Mouse (Mus musculus) G1E (cell line): ENCODE measurements around the gene Srsf12. TPM values are rescaled to one million over a fixed set of nuclear protein-coding genes. Genes with fewer than 3 reads are reported as not detected.

Experiments used
- ATAC-seq: 2 replicates; pipeline ENCODE4 v1.8.0; 2016; ENCODE audit warnings: mild to moderate bottlenecking; ENCODE audit not compliant: insufficient number of reproducible peaks, poor library complexity, low FRiP score, severe bottlenecking; ENCODE audit errors: extremely low read depth
- DNase-seq: peaks from one replicate; pipeline ENCODE4 v3.0.0; 2012; ENCODE audit warnings: low spot score
- H3K27me3 ChIP-seq: 2 replicates; pipeline ENCODE4 v1.6.1; 2012; ENCODE audit warnings: mild to moderate bottlenecking, low read length, inconsistent platforms; ENCODE audit not compliant: insufficient read depth
- H3K36me3 ChIP-seq: replicated peaks from 2 replicates; pipeline ENCODE3; 2012; ENCODE audit warnings: mild to moderate bottlenecking, inconsistent platforms
- H3K4me1 ChIP-seq: 2 replicates; pipeline ENCODE4 v1.6.1; 2012; ENCODE audit warnings: low read depth, low read length, inconsistent platforms, mixed read lengths; ENCODE audit not compliant: insufficient read depth
- H3K4me3 ChIP-seq: 2 replicates; pipeline ENCODE4 v1.5.1; 2012; ENCODE audit warnings: low read depth, mild to moderate bottlenecking, inconsistent platforms, low read length, moderate library complexity, mixed read lengths
- H3K9me3 ChIP-seq: replicated peaks from 2 replicates; pipeline ENCODE4 v1.6.1; 2012; ENCODE audit warnings: inconsistent platforms
- CTCF ChIP-seq: IDR thresholded peaks from 2 replicates; pipeline ENCODE4 v1.5.1; 2012; ENCODE audit warnings: low read depth, low read length, inconsistent platforms, mixed read lengths
- GATA1 ChIP-seq: IDR thresholded peaks from 2 replicates; pipeline ENCODE4 v1.6.1; 2012; ENCODE audit warnings: borderline replicate concordance, low read length, inconsistent platforms, mixed read lengths
- GATA2 ChIP-seq: IDR thresholded peaks from 2 replicates; pipeline ENCODE4 v1.6.1; 2012; ENCODE audit warnings: low read depth, low read length, inconsistent platforms, borderline replicate concordance
- POLR2AphosphoS5 ChIP-seq: IDR thresholded peaks from 2 replicates; pipeline ENCODE4 v1.6.1; 2012; ENCODE audit warnings: low read depth, low read length, inconsistent platforms; ENCODE audit not compliant: insufficient replicate concordance
- TAL1 ChIP-seq: conservative IDR thresholded peaks from 2 replicates; pipeline ENCODE4 v1.6.1; 2012; ENCODE audit warnings: low read depth, low read length, inconsistent platforms, mixed read lengths
- polyA plus RNA-seq: library from polyadenylated mRNA; stranded (reverse); fragments of >175 nt; gene quantifications from 2 replicates; pipeline ENCODE4 v1.2.3, GENCODE M21; 2012
- total RNA-seq, 2 experiments: library from RNA; stranded (forward) in 1 of 2; stranded (reverse) in 1 of 2; fragments of 200-1000 nt in 1 of 2; fragments of >200 nt in 1 of 2; fragmentation: Nextera tagmentation in 1 of 2; gene quantifications; 2 replicates each; pipeline ENCODE4 v1.2.3; 2014 to 2017

Gene Srsf12
- total and polyA plus RNA-seq, 3 experiments: 0.05 TPM; not detected in 2

GRCm38 (mm10) chr4:33260311-33260710 is 51.5 kb downstream of the Srsf12 start:
- Histone ChIP-seq H3K4me3 (no peak overlapping the region), H3K4me1 (peaks cover 10% of the 10 kb centered on the region), H3K9me3 (no peaks in the 10 kb centered on the region), H3K36me3 (no peaks in the 10 kb centered on the region), H3K27me3 (peaks cover 32% of the 10 kb centered on the region)
- TF ChIP-seq POLR2AphosphoS5 (no peak), GATA2 (no peak), TAL1 (no peak), GATA1 (no peak), CTCF (no peak)
- ATAC-seq: no peak
- no peak for DNase-seq

DNA sequence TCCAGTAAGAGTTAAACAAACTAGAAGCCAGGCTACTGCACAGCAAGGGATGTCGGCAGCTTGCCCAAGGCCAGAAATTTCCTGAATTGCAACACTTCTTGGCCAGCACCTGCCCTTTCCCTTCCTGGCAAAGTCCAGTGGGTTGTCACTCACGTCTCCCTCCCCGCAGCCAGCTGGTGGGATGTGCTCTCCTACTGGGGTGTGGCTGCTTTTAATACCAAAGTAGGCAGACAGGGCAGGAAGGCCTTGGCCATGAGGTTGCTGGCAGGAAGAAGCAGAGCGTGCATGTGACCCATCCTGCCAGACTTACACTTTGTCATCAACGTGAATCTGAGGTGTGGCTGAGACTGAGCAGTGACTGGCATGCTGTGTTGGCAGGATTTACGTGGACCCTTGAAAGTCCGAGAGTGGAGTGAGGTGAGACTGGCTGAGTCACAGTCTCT is 52.5 kb downstream of the Srsf12 start:
- Histone ChIP-seq H3K4me1 (peaks cover 10% of the 10 kb centered on the region), H3K27me3 (peaks cover 30% of the 10 kb centered on the region), H3K4me3 (no peak overlapping the region), H3K9me3 (no peaks in the 10 kb centered on the region), H3K36me3 (no peaks in the 10 kb centered on the region)
- no peak for TF ChIP-seq CTCF
- TF ChIP-seq GATA2: no peak
- no peak for TF ChIP-seq GATA1
- TF ChIP-seq POLR2AphosphoS5: no peak
- TF ChIP-seq TAL1: no peak
- DNase-seq (no peak), ATAC-seq (no peak)

DNA sequence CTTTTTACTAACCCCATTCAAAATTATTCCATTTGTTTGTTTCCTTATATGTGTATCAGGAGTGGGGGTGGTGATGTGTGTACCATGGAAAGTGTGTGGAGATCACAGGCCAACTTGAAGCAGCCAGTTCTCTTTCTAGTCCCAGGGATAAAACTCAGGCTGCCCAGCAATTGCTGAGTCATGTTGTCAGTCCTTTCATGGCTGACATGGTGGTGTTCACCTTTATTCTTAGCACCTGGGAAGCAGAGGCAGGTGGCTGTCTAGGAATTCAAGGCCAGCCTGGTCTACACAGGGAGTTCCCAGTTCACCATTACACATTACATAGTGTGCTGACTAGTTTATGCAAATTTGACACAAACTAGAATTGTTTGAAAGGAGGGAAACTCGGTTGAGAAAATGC is 54.1 kb downstream of the Srsf12 start:
- DNase-seq (no peak), ATAC-seq (no peak)
- Histone ChIP-seq H3K9me3 (peaks cover 2% of the 10 kb centered on the region; the same call in 1 of the 2 replicates), H3K4me3 (no peak overlapping the region), H3K4me1 (peaks cover 10% of the 10 kb centered on the region), H3K27me3 (peaks cover 27% of the 10 kb centered on the region), H3K36me3 (no peaks in the 10 kb centered on the region)
- no peak for TF ChIP-seq CTCF
- TF ChIP-seq GATA1: no peak
- no peak for TF ChIP-seq TAL1
- no peak for TF ChIP-seq GATA2
- no peak for TF ChIP-seq POLR2AphosphoS5

DNA sequence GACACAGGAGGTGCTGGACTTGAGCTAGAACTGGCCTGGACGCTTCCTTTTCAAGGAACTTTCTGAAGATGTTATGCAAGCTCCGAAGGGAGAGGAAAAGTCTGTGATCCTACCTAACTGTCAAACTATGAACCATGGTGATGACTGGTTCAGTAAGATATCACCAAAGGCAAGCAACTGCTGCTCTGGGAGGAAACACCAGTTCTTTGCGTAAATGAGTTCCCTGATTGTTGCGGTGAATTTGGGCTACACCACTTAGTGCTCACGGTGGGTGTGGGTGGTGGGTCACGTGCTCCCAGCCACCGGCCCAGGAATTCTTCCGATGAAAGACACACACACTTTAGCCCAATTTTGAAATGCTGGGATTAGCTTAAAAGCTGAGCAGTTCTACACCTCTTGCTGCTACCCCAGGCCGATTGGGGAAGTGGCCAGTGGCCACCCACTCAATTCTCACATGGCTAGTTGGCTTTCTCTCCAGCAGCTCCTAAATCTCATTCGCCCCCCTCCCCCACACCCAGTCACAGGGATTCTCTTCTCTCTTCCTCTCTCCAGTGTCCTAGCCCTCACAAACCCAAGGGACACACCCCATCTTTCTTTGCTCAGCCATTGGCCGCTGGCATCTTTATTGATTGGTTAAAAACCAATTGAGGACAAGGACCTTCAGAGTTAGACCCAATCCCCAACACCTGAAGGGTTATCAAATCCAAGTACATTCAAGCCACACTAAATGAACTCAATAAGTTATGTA is 56.4 kb downstream of the Srsf12 start:
- no peaks in the 10 kb centered on the region for H3K36me3 ChIP-seq
- H3K4me1 ChIP-seq: peaks cover 10% of the 10 kb centered on the region
- no peak for DNase-seq
- H3K4me3 ChIP-seq: no peak overlapping the region
- H3K27me3 ChIP-seq: peaks cover 18% of the 10 kb centered on the region
- peaks cover 2% of the 10 kb centered on the region; the same call in 1 of the 2 replicates for H3K9me3 ChIP-seq
- TF ChIP-seq GATA1 (no peak), POLR2AphosphoS5 (no peak), GATA2 (no peak), TAL1 (no peak), CTCF (no peak)
- ATAC-seq: no peak

GRCm38 (mm10) chr4:33270386-33271314 is 61.9 kb downstream of the Srsf12 start:
- Histone ChIP-seq H3K36me3 (no peaks in the 10 kb centered on the region), H3K4me3 (no peak overlapping the region), H3K27me3 (peaks cover 9% of the 10 kb centered on the region), H3K4me1 (peaks cover 5% of the 10 kb centered on the region), H3K9me3 (peaks cover 2% of the 10 kb centered on the region; the same call in 1 of the 2 replicates)
- TF ChIP-seq CTCF (no peak), GATA1 (no peak), GATA2 (no peak), TAL1 (no peak), POLR2AphosphoS5 (no peak)
- no peak for ATAC-seq
- no peak for DNase-seq
